Mouse (Mus musculus) liver, postnatal 0 days (tissue): Measurements from ENCODE around the gene Mttp.

Experiments used
- CTCF ChIP-seq: sonication (generic); IDR thresholded peaks from 2 replicates; pipeline ENCODE4 v1.5.1; 2016; ENCODE audit warnings: antibody characterized with exemption, low read depth
- EP300 ChIP-seq: IDR thresholded peaks from 2 replicates; pipeline ENCODE4 v1.6.1; 2016; ENCODE audit warnings: antibody characterized with exemption, low read depth, mild to moderate bottlenecking

- no peak for TF ChIP-seq CTCF
- no peak for TF ChIP-seq EP300
Measured at GRCm38 (mm10) chr3:138142052-138142732, 2.6 kb downstream of the Mttp start.
